Mouse (Mus musculus) kidney, postnatal 10 days (tissue): ENCODE data around the gene Slc35f4.
A peak's percentile ranks its signal among the peaks of the same experiment; 100 is the strongest.
"Not testable (repeated sequence)": the region's sequence is repeated elsewhere in the genome, so short reads cannot be mapped to it uniquely, and the experiment has no call there.

Experiments
- DNase-seq: peaks from one replicate; pipeline ENCODE4 v3.0.0; 2021; ENCODE audit warnings: mixed read lengths

Gene Slc35f4

GRCm38 (mm10) chr14:49348164-49348896 is 177.5 kb downstream of the Slc35f4 start:
- no peak for DNase-seq

- no peak for DNase-seq
Measured at GRCm38 (mm10) chr14:49345835-49346234, 180.0 kb downstream of the Slc35f4 start.

GRCm38 (mm10) chr14:49337011-49337410 is 188.8 kb downstream of the Slc35f4 start:
- peak; percentile 43 for DNase-seq

- DNase-seq: no peak
Measured at GRCm38 (mm10) chr14:49333841-49334240, 192.0 kb downstream of the Slc35f4 start.

DNA sequence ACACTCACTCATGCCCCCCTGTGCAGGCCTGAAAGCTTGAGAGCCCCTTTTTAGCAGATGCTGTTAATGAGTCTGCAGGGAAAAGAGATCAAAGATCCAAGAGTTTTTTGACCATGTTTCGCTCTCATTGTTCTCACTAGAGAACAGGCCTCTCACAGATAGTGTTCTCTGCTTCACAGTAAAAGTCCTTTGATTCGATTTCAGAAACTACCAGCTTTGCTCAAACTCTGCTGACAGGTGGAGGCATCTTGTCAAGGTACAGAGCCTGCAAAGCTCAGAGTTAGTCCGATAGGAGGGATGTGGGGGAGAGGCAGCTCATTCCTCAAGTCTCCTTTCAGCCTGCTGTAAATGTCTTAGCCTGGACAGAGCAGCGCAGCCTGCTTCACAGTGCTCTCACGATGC is 209.4 kb downstream of the Slc35f4 start:
- DNase-seq: no peak

- no peak for DNase-seq
Measured at GRCm38 (mm10) chr14:49313981-49314380, 211.9 kb downstream of the Slc35f4 start.

DNA sequence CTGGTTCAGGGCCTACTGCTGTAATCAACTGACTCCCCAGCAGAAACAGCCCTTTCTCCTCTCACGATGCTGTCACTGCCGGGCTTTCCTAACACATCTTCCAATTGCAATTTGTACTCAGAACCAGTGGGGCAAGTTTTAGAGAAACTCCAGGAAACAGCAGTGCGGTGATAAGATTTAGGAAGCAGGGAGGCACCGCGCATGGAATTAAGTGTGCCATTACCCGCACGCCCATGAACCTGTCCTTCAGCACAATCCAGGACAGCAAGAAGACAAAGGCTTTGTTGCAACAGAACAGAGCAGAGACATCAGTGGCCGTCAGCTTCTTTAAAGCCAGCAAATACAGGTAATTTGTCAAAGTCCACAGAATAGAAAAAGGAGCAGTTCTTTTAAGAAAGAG is 212.5 kb downstream of the Slc35f4 start:
- DNase-seq: no peak

GRCm38 (mm10) chr14:49311548-49311947 is 214.3 kb downstream of the Slc35f4 start:
- DNase-seq: no peak

DNA sequence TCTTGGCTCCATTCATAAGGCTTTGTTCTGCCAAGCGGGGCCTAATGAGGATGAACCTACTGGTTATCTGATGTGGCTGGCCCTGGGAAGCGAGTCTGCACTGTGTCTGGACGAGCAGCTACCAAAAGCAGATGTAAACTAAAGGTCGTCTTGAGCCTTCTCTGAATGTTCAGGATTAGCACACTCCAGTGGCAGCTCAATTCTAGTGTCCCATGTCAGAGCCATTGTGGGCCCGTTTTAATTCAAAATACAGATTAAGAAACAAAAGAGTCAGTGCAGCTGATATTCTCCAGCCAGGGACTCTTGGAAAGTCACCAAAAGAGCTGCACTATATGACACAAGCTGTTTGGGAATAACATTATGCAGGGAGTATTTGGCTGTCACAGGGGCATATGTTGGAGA is 214.8 kb downstream of the Slc35f4 start:
- no peak for DNase-seq

DNA sequence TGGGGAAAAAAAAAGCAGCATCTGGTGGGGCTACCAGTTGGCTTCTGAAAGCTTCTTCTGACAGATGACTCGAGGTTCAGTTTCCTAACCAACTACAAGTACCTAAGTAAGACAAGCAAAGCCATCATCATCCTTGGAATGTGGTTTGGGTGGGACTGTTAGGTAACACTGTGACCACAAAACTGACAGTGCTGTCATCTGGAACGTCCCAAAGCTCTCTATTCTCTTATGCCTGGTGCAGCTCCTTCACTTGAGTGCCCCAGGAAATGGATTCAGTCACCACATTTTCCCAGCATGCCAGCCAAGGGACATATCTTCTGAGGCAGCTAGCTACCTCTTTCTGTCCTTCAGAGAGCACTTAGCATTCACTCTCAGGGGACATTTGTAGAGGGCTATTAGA is 216.2 kb downstream of the Slc35f4 start:
- DNase-seq: no peak

DNA sequence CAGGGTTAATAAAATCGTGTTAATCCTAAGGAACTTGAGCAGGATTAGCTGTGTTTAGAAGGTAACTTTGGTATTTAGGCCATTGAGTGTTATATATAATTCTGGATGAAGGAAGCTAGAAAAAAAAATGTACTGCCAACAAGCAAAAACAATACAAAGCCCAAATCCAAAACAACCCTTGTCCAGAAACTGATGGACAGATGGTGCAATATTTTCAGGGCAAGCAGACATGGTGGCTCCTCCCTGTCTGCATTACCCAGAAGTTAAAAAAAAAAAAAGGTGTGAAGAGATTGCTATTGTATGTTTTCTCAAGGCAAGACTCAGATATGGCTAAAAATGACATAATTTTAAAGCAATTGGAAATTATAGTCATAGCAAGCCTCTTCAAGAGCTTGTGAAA is 217.3 kb downstream of the Slc35f4 start:
- no peak for DNase-seq

DNA sequence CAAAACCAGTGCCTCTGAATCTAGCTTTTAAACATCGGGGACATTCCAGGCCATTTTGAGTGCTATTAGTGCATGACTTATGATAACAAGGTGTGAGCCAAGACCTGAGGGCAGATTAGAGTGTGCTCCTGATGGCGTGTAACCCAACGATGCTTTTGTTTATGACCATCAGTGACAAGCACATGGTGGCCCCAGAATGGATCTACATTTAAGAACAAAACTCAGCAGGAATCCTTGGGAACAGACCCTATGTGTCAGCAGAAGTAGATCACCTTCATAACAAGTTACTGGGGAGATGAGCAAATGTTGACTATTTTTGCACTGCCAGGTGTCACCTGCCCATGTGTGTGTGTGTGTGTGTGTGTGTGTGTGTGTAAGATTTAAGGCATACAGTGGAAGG is 218.0 kb downstream of the Slc35f4 start:
- DNase-seq: no peak

DNA sequence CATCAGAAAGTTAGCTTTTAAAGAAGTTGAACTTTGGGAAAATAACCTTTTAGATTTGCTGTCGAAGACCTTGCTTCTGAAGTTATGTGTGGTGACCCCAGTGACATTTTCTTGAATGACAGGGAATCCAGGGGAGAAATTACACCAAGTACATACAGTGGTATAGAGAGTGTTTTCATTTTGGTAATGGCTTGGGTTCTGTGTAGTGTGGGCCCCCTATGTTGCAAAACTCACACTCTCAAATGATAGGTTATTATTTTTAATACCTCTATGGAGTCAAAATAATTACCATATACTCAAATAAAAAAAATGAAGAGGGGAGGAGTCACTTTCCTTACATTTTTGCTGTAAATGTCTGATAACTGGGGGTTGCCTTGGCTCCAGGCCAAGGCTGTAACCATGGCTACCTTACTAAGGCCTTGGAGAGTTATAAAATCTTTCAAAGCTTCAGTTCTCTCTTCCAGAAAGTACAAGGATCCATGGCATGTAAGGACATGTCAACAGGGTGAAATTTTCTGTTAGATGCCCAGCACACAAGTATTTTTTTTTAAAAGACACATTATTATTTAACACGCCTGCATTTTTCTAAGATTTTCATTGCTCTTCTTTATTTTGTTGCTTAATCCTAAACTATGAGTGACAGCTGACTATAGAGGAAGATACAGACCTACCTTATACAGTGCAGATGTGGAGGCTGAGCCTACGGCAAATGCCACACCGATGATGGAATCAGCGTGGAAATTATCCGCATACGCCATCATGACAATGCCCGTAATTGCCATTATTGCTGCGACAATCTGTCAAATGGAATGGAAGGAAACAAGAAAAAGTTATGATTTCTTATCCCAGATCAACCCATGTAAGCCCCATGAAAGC is 220.1 kb downstream of the Slc35f4 start:
- no peak for DNase-seq

GRCm38 (mm10) chr14:49302271-49302857 is 223.5 kb downstream of the Slc35f4 start:
- no peak for DNase-seq

- no peak for DNase-seq
Measured at GRCm38 (mm10) chr14:49300981-49301619, 224.7 kb downstream of the Slc35f4 start.

GRCm38 (mm10) chr14:49300326-49300725 is 225.5 kb downstream of the Slc35f4 start:
- peak; percentile 21 for DNase-seq

DNA sequence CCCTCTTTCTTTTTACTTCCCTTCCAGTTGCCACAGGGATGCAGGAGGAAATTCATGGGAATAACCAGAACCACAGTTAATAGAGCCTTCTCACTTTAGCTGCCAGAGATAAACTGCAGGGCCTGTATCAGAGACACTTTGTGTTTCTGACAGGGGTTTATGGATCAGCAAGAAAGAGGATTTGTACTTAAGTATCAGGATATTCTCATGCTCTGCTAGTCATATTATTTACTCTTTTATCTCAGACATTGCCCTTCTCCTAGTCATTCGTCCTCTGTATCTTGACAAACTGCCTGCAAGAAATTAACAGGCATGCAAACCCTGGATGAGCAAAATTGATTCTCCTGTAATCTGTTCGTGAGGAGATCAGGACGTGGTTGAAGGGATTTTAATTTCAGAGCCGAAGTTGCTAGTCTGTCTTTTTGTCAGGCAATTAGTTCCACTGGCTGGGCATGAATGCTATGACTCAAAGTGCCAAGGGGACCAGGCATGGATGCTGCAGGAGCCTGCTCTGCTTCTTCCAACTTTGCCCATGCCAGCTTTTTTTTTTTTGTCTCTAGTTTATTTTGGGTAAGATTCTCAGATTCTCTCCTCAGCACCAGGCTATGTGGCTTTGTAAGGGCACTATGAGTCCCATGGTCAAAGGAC is 231.9 kb downstream of the Slc35f4 start:
- no peak for DNase-seq

DNA sequence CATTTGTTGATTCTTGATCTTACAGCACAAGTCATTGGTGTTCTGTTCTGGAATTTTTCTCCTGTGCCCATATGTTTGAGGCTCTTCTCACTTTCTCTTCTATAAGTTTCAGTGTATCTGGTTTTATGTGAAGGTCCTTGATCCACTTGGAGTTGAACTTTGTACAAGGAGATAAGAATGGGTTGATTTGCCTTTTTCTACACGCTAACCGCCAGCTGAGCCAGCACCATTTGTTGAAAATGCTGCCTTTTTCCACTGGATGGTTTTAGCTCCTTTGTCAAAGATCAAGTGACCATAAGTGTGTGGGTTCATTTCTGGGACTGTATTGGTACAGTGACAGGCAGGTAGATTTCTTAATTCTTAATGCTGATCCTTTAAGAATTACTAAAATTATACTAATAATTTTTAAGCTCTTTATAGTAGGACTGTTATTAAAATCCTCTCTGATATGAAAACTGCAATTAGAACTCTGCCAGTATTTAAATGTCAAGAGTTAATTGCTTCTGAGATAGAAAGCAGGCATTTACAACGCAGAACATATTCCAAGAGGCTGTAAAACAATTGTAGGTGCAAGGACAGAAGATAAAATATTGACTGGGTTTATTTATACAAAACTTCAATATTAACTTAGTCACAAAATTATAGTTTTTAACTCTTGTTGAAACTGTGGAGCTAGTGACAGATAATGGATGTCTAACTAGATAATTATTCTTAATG is 235.7 kb downstream of the Slc35f4 start:
- no peak for DNase-seq

GRCm38 (mm10) chr14:49283784-49284655 is 241.8 kb downstream of the Slc35f4 start:
- no peak for DNase-seq

- no peak for DNase-seq
Measured at GRCm38 (mm10) chr14:49278880-49279279, 247.0 kb downstream of the Slc35f4 start.

- DNase-seq: not testable (repeated sequence)
Measured at GRCm38 (mm10) chr14:49278479-49278878, 247.4 kb downstream of the Slc35f4 start.
